Comparison of ENCODE assay signal across 8 mouse cellular contexts in the genomic region with DNA sequence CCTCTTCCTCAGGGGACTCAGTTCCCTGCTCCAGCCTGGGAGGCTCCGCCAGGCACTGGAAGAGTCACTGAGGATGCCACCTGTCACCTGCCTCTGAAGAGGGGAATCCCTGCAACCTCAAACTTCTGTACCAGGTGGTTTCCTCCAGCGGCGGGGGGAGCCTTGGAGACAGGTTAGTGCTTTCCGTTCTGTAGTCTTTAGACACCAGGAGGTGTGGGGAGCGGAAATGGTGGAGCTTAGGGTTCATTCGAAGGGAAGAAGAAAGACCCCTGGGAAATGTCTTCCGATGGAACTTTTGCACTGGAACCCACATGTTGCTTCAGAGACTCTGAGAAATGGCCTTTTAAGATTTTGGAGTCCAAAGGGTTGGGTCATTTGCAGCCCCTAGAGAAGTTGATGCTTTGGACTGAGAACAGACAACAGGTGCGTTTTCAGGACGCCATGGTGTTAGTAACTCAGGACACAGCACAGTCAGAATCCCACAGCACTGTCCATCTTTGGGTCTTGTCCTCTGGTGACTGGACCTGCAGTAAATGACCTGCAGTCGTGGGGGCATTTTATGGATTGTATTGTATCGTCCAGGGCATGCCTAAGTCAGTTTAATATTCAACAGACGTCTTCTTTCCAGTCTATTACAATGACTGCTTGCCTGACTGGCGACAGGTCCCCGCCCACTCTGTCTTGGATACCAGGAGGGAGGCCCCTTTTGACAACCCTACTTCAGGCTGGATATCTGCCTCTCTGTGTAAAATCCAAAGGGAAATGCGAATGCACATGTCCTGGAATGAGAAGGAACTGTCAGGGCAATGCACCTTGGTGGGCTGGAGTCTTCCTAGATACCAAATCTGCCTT. TPM values are rescaled to one million over a fixed set of nuclear protein-coding genes. Genes with fewer than 3 reads are reported as not detected.
DNase-seq lines count a peak whose midpoint lies in the region; ATAC-seq and TF ChIP-seq lines count a peak whose summit lies in the region.

No protein-coding gene starts in this region.

- 0 out of 2 replicates have a peak overlapping the region, but pooled peaks have one; percentile 3 for H3K27ac ChIP-seq in bone marrow macrophage, adult 2 months (ENCODE audit: insufficient read depth, low read depth, low read length)
- H3K27ac ChIP-seq in hindbrain, embryonic 16.5 days (ENCODE audit: low read depth, low read length) = no peak overlapping the region
- H3K27ac ChIP-seq in liver, embryonic 13.5 days = no peak overlapping the region; the same call in 1 of the 2 replicates
- H3K27ac ChIP-seq in neural tube, embryonic 15.5 days (replicated peaks) = no peak overlapping the region

- H3K36me3 ChIP-seq in hindbrain, embryonic 16.5 days (ENCODE audit: control insufficient read depth, insufficient read depth, low read length) = no peaks in the 10 kb centered on the region
- H3K36me3 ChIP-seq in liver, embryonic 13.5 days = no peaks in the 10 kb centered on the region
- 0 out of 2 replicates have a peak, but pooled peaks cover 3% of the 10 kb centered on the region for H3K36me3 ChIP-seq in neural tube, embryonic 15.5 days

- H3K9ac ChIP-seq in hindbrain, embryonic 16.5 days (ENCODE audit: low read depth, low read length) = peak overlapping the region; percentile 97; the same call in 1 of the 2 replicates
- peak overlapping the region; percentile 94 for H3K9ac ChIP-seq in liver, embryonic 13.5 days
- peak overlapping the region; percentile 93 for H3K9ac ChIP-seq in neural tube, embryonic 15.5 days (replicated peaks)

- no peaks in the 10 kb centered on the region for H3K27me3 ChIP-seq in hindbrain, embryonic 16.5 days (replicated peaks; ENCODE audit: control insufficient read depth, insufficient read depth, low read length)
- H3K27me3 ChIP-seq in liver, embryonic 13.5 days = peaks cover 10% of the 10 kb centered on the region; the same call in 1 of the 2 replicates
- H3K27me3 ChIP-seq in neural tube, embryonic 15.5 days (replicated peaks) = no peaks in the 10 kb centered on the region

- TF ChIP-seq POLR2A in bone marrow macrophage, adult 2 months (IDR thresholded peaks at IDR 0.05; ENCODE audit: borderline replicate concordance, low read depth, low read length) = no peak

- TF ChIP-seq CTCF in bone marrow macrophage, adult 2 months (IDR thresholded peaks at IDR 0.05; ENCODE audit: low read depth, low read length) = no peak

- no peak for DNase-seq in liver, embryonic 13.5 days
- DNase-seq in left cerebral cortex, postnatal 4 days = no peak
- no peak for DNase-seq in urinary bladder, postnatal 14 days (ENCODE audit: low spot score)
- no peak for DNase-seq in frontal cortex, postnatal 14 days (ENCODE audit: low spot score in 2 of 2)

- peaks cover 39% of the 10 kb centered on the region for H3K4me1 ChIP-seq in bone marrow macrophage, adult 2 months (ENCODE audit: control insufficient read depth, insufficient read depth, low read length)
- H3K4me1 ChIP-seq in hindbrain, embryonic 16.5 days (ENCODE audit: control insufficient read depth, insufficient read depth, low read depth, low read length) = peaks cover 27% of the 10 kb centered on the region
- H3K4me1 ChIP-seq in liver, embryonic 13.5 days (replicated peaks) = peaks cover 67% of the 10 kb centered on the region
- H3K4me1 ChIP-seq in neural tube, embryonic 15.5 days = peaks cover 44% of the 10 kb centered on the region

- H3K4me3 ChIP-seq in bone marrow macrophage, adult 2 months (ENCODE audit: insufficient read depth, low read length) = peak overlapping the region; percentile 72
- H3K4me3 ChIP-seq in hindbrain, embryonic 16.5 days (ENCODE audit: low read length) = peak overlapping the region; percentile 95
- H3K4me3 ChIP-seq in liver, embryonic 13.5 days (replicated peaks) = peak overlapping the region; percentile 85
- H3K4me3 ChIP-seq in neural tube, embryonic 15.5 days (replicated peaks) = peak overlapping the region; percentile 91

- no peaks in the 10 kb centered on the region for H3K9me3 ChIP-seq in hindbrain, embryonic 16.5 days (ENCODE audit: control insufficient read depth, low read length)
- no peaks in the 10 kb centered on the region for H3K9me3 ChIP-seq in liver, embryonic 13.5 days (replicated peaks)
- no peaks in the 10 kb centered on the region for H3K9me3 ChIP-seq in neural tube, embryonic 15.5 days (replicated peaks)

- intact Hi-C loops in left cerebral cortex, postnatal 4 days (cut with DNase I) = no loop called here

- peak; percentile 84 for ATAC-seq in CD4-positive, CD25-positive, alpha-beta regulatory T cell, adult 4 months
- ATAC-seq in hindbrain, embryonic 16.5 days = no peak; the same call in 1 of the 2 replicates
- no peak for ATAC-seq in liver, embryonic 13.5 days (ENCODE audit: low read depth)
- peak; percentile 13 for ATAC-seq in neural tube, embryonic 15.5 days (ENCODE audit: low FRiP score)

- peak overlapping the region; percentile 65 for H3K4me2 ChIP-seq in hindbrain, embryonic 16.5 days (ENCODE audit: low read length)
- peak overlapping the region; percentile 97 for H3K4me2 ChIP-seq in liver, embryonic 13.5 days
- peak overlapping the region; percentile 91 for H3K4me2 ChIP-seq in neural tube, embryonic 15.5 days

- WGBS in hindbrain, embryonic 16.5 days = 12% methylated on average over 15 of the region's 15 CpGs
- 40% methylated on average over 15 of the region's 15 CpGs for WGBS in liver, embryonic 13.5 days (ENCODE audit: insufficient replicate concordance)
- WGBS in neural tube, embryonic 15.5 days = 19% methylated on average over 15 of the region's 15 CpGs

RNA-seq across cellular contexts. Expression of a gene that starts 1.3 kb away (rescaled TPM):
- 1 to 10 TPM; 8.5 to 9.2 TPM for polyA plus RNA-seq in CD4-positive, CD25-positive, alpha-beta regulatory T cell, adult 4 months (2017; shearing (Covaris generic))
- polyA plus RNA-seq in bone marrow macrophage, adult 2 months (2012; ENCODE audit: insufficient read depth, insufficient read length, missing spikeins) = 30.3 and 34.4 TPM in 2 replicates
- 6.7 and 8.3 TPM in 2 replicates for polyA plus RNA-seq in hindbrain, embryonic 16.5 days (2015; fragmentation: Nextera tagmentation; extraction: Ambion mirVana)
- 1.0 and 1.2 TPM in 2 replicates for polyA plus RNA-seq in liver, embryonic 13.5 days (2015; fragmentation: Nextera tagmentation; extraction: Ambion mirVana)
- polyA plus RNA-seq in neural tube, embryonic 15.5 days (2015; fragmentation: Nextera tagmentation; extraction: Ambion mirVana) = 7.1 and 7.4 TPM in 2 replicates
- 10 to 100 TPM; 29.4 to 32.7 TPM for total RNA-seq in left cerebral cortex, postnatal 4 days (2021)

RNA-seq across cellular contexts. Expression of a gene that starts 19.6 kb away (rescaled TPM):
- polyA plus RNA-seq in CD4-positive, CD25-positive, alpha-beta regulatory T cell, adult 4 months (2017; shearing (Covaris generic)) = 100 to 1,000 TPM; 103 to 138 TPM
- polyA plus RNA-seq in bone marrow macrophage, adult 2 months (2012; ENCODE audit: insufficient read depth, insufficient read length, missing spikeins) = 5.8 and 6.4 TPM in 2 replicates
- 57.0 and 57.4 TPM in 2 replicates for polyA plus RNA-seq in hindbrain, embryonic 16.5 days (2015; fragmentation: Nextera tagmentation; extraction: Ambion mirVana)
- 18.6 and 21.4 TPM in 2 replicates for polyA plus RNA-seq in liver, embryonic 13.5 days (2015; fragmentation: Nextera tagmentation; extraction: Ambion mirVana)
- 47.9 and 50.6 TPM in 2 replicates for polyA plus RNA-seq in neural tube, embryonic 15.5 days (2015; fragmentation: Nextera tagmentation; extraction: Ambion mirVana)
- 10 to 100 TPM; 62.9 to 73.9 TPM for total RNA-seq in left cerebral cortex, postnatal 4 days (2021)

RNA-seq across cellular contexts. Expression of a gene that starts 34.9 kb away (rescaled TPM):
- under 1 TPM; 0.18 to 0.27 TPM for polyA plus RNA-seq in CD4-positive, CD25-positive, alpha-beta regulatory T cell, adult 4 months (2017; shearing (Covaris generic))
- polyA plus RNA-seq in bone marrow macrophage, adult 2 months (2012; ENCODE audit: insufficient read depth, insufficient read length, missing spikeins) = 718 and 808 TPM in 2 replicates
- 1.2 and 2.2 TPM in 2 replicates for polyA plus RNA-seq in hindbrain, embryonic 16.5 days (2015; fragmentation: Nextera tagmentation; extraction: Ambion mirVana)
- polyA plus RNA-seq in liver, embryonic 13.5 days (2015; fragmentation: Nextera tagmentation; extraction: Ambion mirVana) = 1.1 and 1.3 TPM in 2 replicates
- polyA plus RNA-seq in neural tube, embryonic 15.5 days (2015; fragmentation: Nextera tagmentation; extraction: Ambion mirVana) = 2.1 and 2.2 TPM in 2 replicates
- 1 to 10 TPM; 1.0 to 1.1 TPM for total RNA-seq in left cerebral cortex, postnatal 4 days (2021)

RNA-seq across cellular contexts. Expression of a gene that starts 53.2 kb away (rescaled TPM):
- polyA plus RNA-seq in CD4-positive, CD25-positive, alpha-beta regulatory T cell, adult 4 months (2017; shearing (Covaris generic)) = 10 to 100 TPM; 63.7 to 80.3 TPM
- 61.2 and 67.3 TPM in 2 replicates for polyA plus RNA-seq in bone marrow macrophage, adult 2 months (2012; ENCODE audit: insufficient read depth, insufficient read length, missing spikeins)
- polyA plus RNA-seq in hindbrain, embryonic 16.5 days (2015; fragmentation: Nextera tagmentation; extraction: Ambion mirVana) = 169 and 177 TPM in 2 replicates
- polyA plus RNA-seq in liver, embryonic 13.5 days (2015; fragmentation: Nextera tagmentation; extraction: Ambion mirVana) = 24.9 and 27.8 TPM in 2 replicates
- 148 and 168 TPM in 2 replicates for polyA plus RNA-seq in neural tube, embryonic 15.5 days (2015; fragmentation: Nextera tagmentation; extraction: Ambion mirVana)
- 100 to 1,000 TPM; 107 to 123 TPM for total RNA-seq in left cerebral cortex, postnatal 4 days (2021)

Comparison
In these comparisons a context has a peak if more than half of its experiments do, and no peak if none do; other contexts are left out.
1. ATAC-seq: peak in CD4-positive, CD25-positive, alpha-beta regulatory T cell, adult 4 months (single experiment) and neural tube, embryonic 15.5 days (single experiment); none in hindbrain, embryonic 16.5 days (single experiment) and liver, embryonic 13.5 days (single experiment).
2. RNA of a gene that starts 34.9 kb away (polyA plus RNA-seq): 718 to 808 TPM in bone marrow macrophage, adult 2 months; 2.1 to 2.2 TPM in neural tube, embryonic 15.5 days, 1.2 to 2.2 TPM in hindbrain, embryonic 16.5 days, 1.1 to 1.3 TPM in liver, embryonic 13.5 days and 0.18 to 0.27 TPM in CD4-positive, CD25-positive, alpha-beta regulatory T cell, adult 4 months; every median in the first group is over 100 times any median in the second.
3. Peak in every context shown above with its lines, with median percentiles within 50 percentile points of each other: H3K4me3 ChIP-seq, H3K4me2 ChIP-seq and H3K9ac ChIP-seq.